Mouse (Mus musculus) CH12.LX (cell line): ENCODE data around the gene Elob.

Experiments used
- CTCF ChIP-seq, 2 experiments: IDR thresholded peaks in 1 of 2; conservative IDR thresholded peaks in 1 of 2; 2 replicates each; pipeline ENCODE4 v1.5.1; 2011 to 2012; ENCODE audit warnings: low read depth in 2 of 2, low read length in 2 of 2, improper control_type of control experiment in 1 of 2, inconsistent platforms in 1 of 2, mild to moderate bottlenecking in 1 of 2, moderate library complexity in 1 of 2
- E2F4 ChIP-seq: IDR thresholded peaks from 2 replicates; pipeline ENCODE4 v1.6.1; 2011; ENCODE audit warnings: low read depth, low read length, improper control_type of control experiment; ENCODE audit not compliant: insufficient replicate concordance
- ETS1 ChIP-seq: conservative IDR thresholded peaks from 2 replicates; pipeline ENCODE4 v1.6.1; 2012; ENCODE audit warnings: low read depth, mild to moderate bottlenecking, inconsistent platforms, low read length, improper control_type of control experiment, moderate library complexity
- MAFK ChIP-seq: IDR thresholded peaks from 2 replicates; pipeline ENCODE4 v1.6.1; 2011; ENCODE audit warnings: low read length, improper control_type of control experiment; ENCODE audit not compliant: insufficient replicate concordance
- MAX ChIP-seq: IDR thresholded peaks from 2 replicates; pipeline ENCODE4 v1.6.1; 2011; ENCODE audit warnings: low read length, improper control_type of control experiment
- MEF2A ChIP-seq: IDR thresholded peaks from 2 replicates; pipeline ENCODE4 v1.6.1; 2014; ENCODE audit warnings: low read depth, mild to moderate bottlenecking, inconsistent platforms, low read length, improper control_type of control experiment, borderline replicate concordance
- PAX5 ChIP-seq: IDR thresholded peaks from 2 replicates; pipeline ENCODE4 v1.6.1; 2012; ENCODE audit warnings: low read length, inconsistent platforms, mixed read lengths
- POLR2A ChIP-seq: IDR thresholded peaks from 2 replicates; pipeline ENCODE4 v1.6.1; 2011; ENCODE audit warnings: low read depth, mild to moderate bottlenecking, improper control_type of control experiment, low read length
- RAD21 ChIP-seq: IDR thresholded peaks from 2 replicates; pipeline ENCODE4 v1.6.1; 2011; ENCODE audit warnings: low read depth, mild to moderate bottlenecking, low read length, improper control_type of control experiment, moderate library complexity
- ZC3H11A ChIP-seq: IDR thresholded peaks from 2 replicates; pipeline ENCODE4 v1.6.1; 2012; ENCODE audit warnings: low read depth, mild to moderate bottlenecking, inconsistent platforms, low read length, improper control_type of control experiment
- ZNF384 ChIP-seq: IDR thresholded peaks from 2 replicates; pipeline ENCODE4 v1.6.1; 2012; ENCODE audit warnings: low read depth, low read length, improper control_type of control experiment, inconsistent platforms

GRCm38 (mm10) chr17:23778447-23778846 lies 50.5 kb downstream of the Elob start:
- TF ChIP-seq CTCF (conservative IDR thresholded peaks at IDR 0.05 in 1 of 2, IDR thresholded peaks at IDR 0.05 in 1 of 2; ENCODE audit: low read depth in 2 of 2, low read length in 2 of 2): no peak
- TF ChIP-seq MEF2A: no peak
- TF ChIP-seq ZC3H11A: no peak
- TF ChIP-seq POLR2A: no peak
- TF ChIP-seq ETS1: no peak
- no peak for TF ChIP-seq MAFK
- no peak for TF ChIP-seq MAX
- no peak for TF ChIP-seq RAD21
- TF ChIP-seq ZNF384: no peak
- no peak for TF ChIP-seq PAX5
- no peak for TF ChIP-seq E2F4
